Mouse (Mus musculus) brain, embryonic 14.5 days (tissue): ENCODE data around the gene Prkar1b.

Experiments
- CTCF ChIP-seq: fragments of 200-500 bp; IDR thresholded peaks from 2 replicates; pipeline ENCODE4 v1.5.1; 2012; ENCODE audit warnings: inconsistent platforms, mild to moderate bottlenecking, moderate library complexity, borderline replicate concordance; ENCODE audit not compliant: insufficient read depth, insufficient read length; ENCODE audit errors: extremely low read depth
- POLR2A ChIP-seq: fragments of 200-500 bp; IDR thresholded peaks from 2 replicates; pipeline ENCODE4 v1.6.1; 2012; ENCODE audit warnings: mild to moderate bottlenecking, inconsistent platforms, borderline replicate concordance; ENCODE audit not compliant: poor library complexity, insufficient read depth, insufficient read length, severe bottlenecking; ENCODE audit errors: extremely low read depth

GRCm38 (mm10) chr5:139042299-139042698 lies 107.5 kb downstream of the Prkar1b start:
- TF ChIP-seq CTCF (no peak), POLR2A (no peak)
